In the genomic region with DNA sequence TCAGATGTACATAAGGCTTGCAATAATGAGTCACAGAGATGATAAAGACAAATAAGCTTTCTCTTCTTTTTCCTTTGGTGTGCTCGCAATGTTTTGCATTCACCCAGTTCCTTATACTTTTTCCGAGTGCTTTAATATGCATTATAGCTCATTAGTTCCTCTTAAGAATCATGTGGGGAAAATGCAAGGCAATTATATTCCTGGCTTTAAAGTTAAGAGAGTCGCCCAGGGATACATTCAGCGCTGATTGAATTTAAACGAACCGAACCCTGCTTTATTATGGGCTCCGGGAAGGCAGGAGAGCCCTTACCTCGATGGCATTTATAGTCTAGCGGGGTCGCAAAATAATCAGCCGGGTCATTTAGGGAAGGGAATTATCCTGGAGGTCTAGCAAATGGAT, we compare ENCODE assay signal across 8 mouse cellular contexts. TPM values are rescaled to one million over a fixed set of nuclear protein-coding genes. Genes with fewer than 3 reads are reported as not detected.
A peak's percentile ranks its signal among the peaks of the same experiment; 100 is the strongest.
DNase-seq lines count a peak whose midpoint lies in the region; ATAC-seq and TF ChIP-seq lines count a peak whose summit lies in the region.

No protein-coding gene starts in this region.

- H3K36me3 ChIP-seq in heart, embryonic 11.5 days (ENCODE audit: control insufficient read depth, insufficient read depth, low read length) = no peaks in the 10 kb centered on the region
- no peaks in the 10 kb centered on the region for H3K36me3 ChIP-seq in ES-Bruce4 (ENCODE audit: control insufficient read depth, insufficient read depth, low read length, poor library complexity, severe bottlenecking)
- H3K36me3 ChIP-seq in forebrain, embryonic 13.5 days (ENCODE audit: poor library complexity, severe bottlenecking) = no peaks in the 10 kb centered on the region
- no peaks in the 10 kb centered on the region for H3K36me3 ChIP-seq in liver, embryonic 13.5 days

- H3K4me3 ChIP-seq in heart, embryonic 11.5 days (ENCODE audit: low read depth, low read length) = peak overlapping the region; percentile 55
- peak overlapping the region; percentile 51 for H3K4me3 ChIP-seq in ES-Bruce4 (ENCODE audit: low read depth, low read length)
- peak overlapping the region; percentile 56 for H3K4me3 ChIP-seq in forebrain, embryonic 13.5 days
- H3K4me3 ChIP-seq in liver, embryonic 13.5 days (replicated peaks) = peak overlapping the region; percentile 65

- H3K4me2 ChIP-seq in heart, embryonic 11.5 days = peak overlapping the region; percentile 92
- H3K4me2 ChIP-seq in forebrain, embryonic 13.5 days = peak overlapping the region; percentile 93
- H3K4me2 ChIP-seq in liver, embryonic 13.5 days = peak overlapping the region; percentile 84

- TF ChIP-seq CTCF in ES-Bruce4 (IDR thresholded peaks at IDR 0.05; ENCODE audit: low read depth, low read length) = no peak

- H3K9ac ChIP-seq in heart, embryonic 11.5 days (ENCODE audit: low read depth, low read length) = peak overlapping the region; percentile 78
- H3K9ac ChIP-seq in ES-Bruce4 (ENCODE audit: low read depth, poor library complexity, severe bottlenecking) = peak overlapping the region; percentile 54
- peak overlapping the region; percentile 72 for H3K9ac ChIP-seq in forebrain, embryonic 13.5 days
- H3K9ac ChIP-seq in liver, embryonic 13.5 days = peak overlapping the region; percentile 78

- no peak for TF ChIP-seq POLR2A in ES-Bruce4 (IDR thresholded peaks at IDR 0.05; ENCODE audit: insufficient read depth, low read length)

- no peaks in the 10 kb centered on the region for H3K9me3 ChIP-seq in heart, embryonic 11.5 days (replicated peaks; ENCODE audit: control insufficient read depth, low read length)
- H3K9me3 ChIP-seq in ES-Bruce4 (replicated peaks; ENCODE audit: control insufficient read depth, insufficient read depth, low read length, poor library complexity, severe bottlenecking) = no peaks in the 10 kb centered on the region
- H3K9me3 ChIP-seq in forebrain, embryonic 13.5 days (replicated peaks) = no peaks in the 10 kb centered on the region
- no peaks in the 10 kb centered on the region for H3K9me3 ChIP-seq in liver, embryonic 13.5 days (replicated peaks)

- ATAC-seq in heart, embryonic 11.5 days (replicated peaks; ENCODE audit: insufficient number of reproducible peaks, low FRiP score, low TSS enrichment) = no peak
- no peak; the same call in 1 of the 2 replicates for ATAC-seq in forebrain, embryonic 13.5 days
- ATAC-seq in liver, embryonic 13.5 days (ENCODE audit: low read depth) = no peak; the same call in 1 of the 2 replicates

- peak overlapping the region; percentile 75 for H3K27ac ChIP-seq in heart, embryonic 11.5 days (ENCODE audit: low read depth, low read length)
- no peak overlapping the region for H3K27ac ChIP-seq in ES-Bruce4 (ENCODE audit: insufficient read depth, low read length)
- H3K27ac ChIP-seq in forebrain, embryonic 13.5 days = peak overlapping the region; percentile 63
- H3K27ac ChIP-seq in liver, embryonic 13.5 days = peak overlapping the region; percentile 66

- TF ChIP-seq EP300 in ES-Bruce4 (IDR thresholded peaks at IDR 0.05; ENCODE audit: insufficient read depth, low read depth, low read length) = no peak

- DNase-seq in heart, adult 9 months (ENCODE audit: low spot score in 2 of 2) = no peak
- no peak for DNase-seq in liver, embryonic 13.5 days
- DNase-seq in ovary, adult 18-20 months (ENCODE audit: low spot score) = no peak
- DNase-seq in urinary bladder, postnatal 10 days (ENCODE audit: low spot score) = no peak
- DNase-seq in gastrocnemius, adult 18-20 months (ENCODE audit: low spot score) = no peak

- no peaks in the 10 kb centered on the region; the same call in 1 of the 2 replicates for H3K4me1 ChIP-seq in heart, embryonic 11.5 days (ENCODE audit: control insufficient read depth, insufficient read depth, low read length)
- no peaks in the 10 kb centered on the region for H3K4me1 ChIP-seq in ES-Bruce4 (ENCODE audit: control insufficient read depth, insufficient read depth, low read length)
- H3K4me1 ChIP-seq in forebrain, embryonic 13.5 days = peaks cover 11% of the 10 kb centered on the region
- peaks cover 53% of the 10 kb centered on the region for H3K4me1 ChIP-seq in liver, embryonic 13.5 days (replicated peaks)

- WGBS in heart, embryonic 11.5 days (ENCODE audit: insufficient replicate concordance) = 19% methylated on average over 11 of the region's 11 CpGs
- WGBS in forebrain, embryonic 13.5 days = 9% methylated on average over 11 of the region's 11 CpGs
- WGBS in liver, embryonic 13.5 days (ENCODE audit: insufficient replicate concordance) = 31% methylated on average over 11 of the region's 11 CpGs

- no peaks in the 10 kb centered on the region for H3K27me3 ChIP-seq in heart, embryonic 11.5 days (ENCODE audit: control insufficient read depth, insufficient read depth, low read length)
- peaks cover 5% of the 10 kb centered on the region for H3K27me3 ChIP-seq in ES-Bruce4 (ENCODE audit: control insufficient read depth, insufficient read depth, low read length, poor library complexity, severe bottlenecking)
- H3K27me3 ChIP-seq in forebrain, embryonic 13.5 days = 0 out of 2 replicates have a peak, but pooled peaks cover 4% of the 10 kb centered on the region
- no peaks in the 10 kb centered on the region for H3K27me3 ChIP-seq in liver, embryonic 13.5 days

RNA-seq across cellular contexts. Expression of a gene that starts 10.8 kb away (rescaled TPM):
- 7.7 and 15.2 TPM in 2 replicates for polyA plus RNA-seq in heart, embryonic 11.5 days (2014; fragmentation: Nextera tagmentation; extraction: Ambion mirVana)
- polyA plus RNA-seq in ES-Bruce4 (2011; ENCODE audit: insufficient read depth, insufficient read length, low read depth, missing spikeins) = not detected in 2 replicates
- 0.20 TPM in 1 of 2 replicates, not detected in the other for polyA plus RNA-seq in forebrain, embryonic 13.5 days (2015; fragmentation: Nextera tagmentation; extraction: Ambion mirVana)
- polyA plus RNA-seq in liver, embryonic 13.5 days (2015; fragmentation: Nextera tagmentation; extraction: Ambion mirVana) = 1.1 and 1.6 TPM in 2 replicates
- total RNA-seq in gastrocnemius, adult 18-20 months (2021) = 10 to 100 TPM; 87.6 to 90.7 TPM
